Comparison of ENCODE assay signal across 8 mouse cellular contexts in the genomic region with DNA sequence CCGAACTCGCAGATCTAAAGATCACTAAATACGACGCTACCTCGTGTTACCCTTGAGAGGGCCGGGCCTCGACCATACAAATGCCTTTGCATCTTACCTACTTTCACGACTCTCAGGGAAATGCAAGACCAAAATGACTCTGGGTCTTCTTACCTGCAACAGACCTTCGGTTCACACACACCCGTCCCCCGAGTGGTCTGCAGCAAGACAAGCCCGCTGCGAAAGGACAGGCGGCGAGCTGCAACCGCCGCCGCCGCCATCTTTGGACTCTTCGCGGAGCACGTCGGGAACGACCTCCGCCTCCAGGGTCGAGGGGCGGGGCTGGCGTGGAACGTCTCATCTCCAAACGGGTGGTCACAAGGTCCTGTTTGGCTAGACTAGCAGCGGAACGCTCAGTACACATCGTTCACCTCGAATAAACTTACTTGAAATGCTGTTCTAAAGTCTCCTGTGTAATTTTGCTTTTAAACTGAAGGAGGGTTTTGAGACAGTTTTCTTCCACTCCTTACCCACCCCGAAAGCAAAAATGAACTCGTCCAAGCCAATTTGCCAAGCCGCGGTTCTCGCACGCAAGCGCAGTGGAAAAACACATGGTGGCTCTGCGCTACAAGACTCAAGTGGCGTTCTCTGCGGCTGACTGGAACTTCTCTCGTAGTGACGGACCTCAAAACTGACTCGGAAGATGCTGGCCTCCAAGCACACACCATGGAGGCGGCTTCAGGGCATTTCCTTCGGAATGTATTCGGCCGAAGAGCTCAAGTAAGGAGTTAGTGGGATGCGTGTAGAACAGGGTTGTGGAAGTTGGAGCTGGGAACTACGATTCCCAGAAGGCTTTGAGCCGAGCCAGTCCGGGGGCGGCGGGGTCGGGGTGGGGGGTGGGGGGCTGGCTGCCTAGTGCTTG. TPM values are rescaled to one million over a fixed set of nuclear protein-coding genes. Genes with fewer than 3 reads are reported as not detected.
DNase-seq lines count a peak whose midpoint lies in the region; ATAC-seq and TF ChIP-seq lines count a peak whose summit lies in the region.

Ptcd3 (minus strand) TSS at position 270 of the 901 bp plus-strand sequence.
Polr1a (plus strand) TSS at position 573 of the 901 bp plus-strand sequence.

- TF ChIP-seq CTCF in C2C12 (IDR thresholded peaks at IDR 0.05; ENCODE audit: control insufficient read depth, insufficient read depth, insufficient read length): no peak
- no peak for TF ChIP-seq CTCF in brain, embryonic 14.5 days (IDR thresholded peaks at IDR 0.05; ENCODE audit: borderline replicate concordance, extremely low read depth, insufficient read depth, insufficient read length)
- no peak for TF ChIP-seq CTCF in liver, adult 2 months (IDR thresholded peaks at IDR 0.05; ENCODE audit: low read depth, low read length)

- H3ac ChIP-seq in C2C12 (ENCODE audit: control insufficient read depth, insufficient read length, low read depth) (peak within 1 kb of the TSS; percentile 81), myocyte (ENCODE audit: control insufficient read depth, insufficient read length) (peak within 1 kb of the TSS; percentile 87)

- DNase-seq in brain, embryonic 14.5 days (ENCODE audit: low read depth): peak; percentile 98
- peak; percentile 89 for DNase-seq in liver, adult 2 months (ENCODE audit: extremely low read depth, low read depth, low spot score)
- peak; percentile 94 for DNase-seq in splenic B cell, adult 2 months (ENCODE audit: low read depth, low spot score)

- H3K4me1 ChIP-seq in erythroblast, embryonic 14.5 days (ENCODE audit: control insufficient read depth): peaks cover 39% of the 10 kb centered on the region
- H3K4me1 ChIP-seq in heart, embryonic 11.5 days (ENCODE audit: control insufficient read depth, insufficient read depth, low read length): peaks cover 18% of the 10 kb centered on the region
- peaks cover 14% of the 10 kb centered on the region; the same call in 1 of the 2 replicates for H3K4me1 ChIP-seq in kidney, embryonic 16.5 days (ENCODE audit: insufficient read depth, low read length)
- H3K4me1 ChIP-seq in liver, adult 2 months (ENCODE audit: control insufficient read depth, insufficient read depth, low read length): peaks cover 18% of the 10 kb centered on the region

- peak; percentile 76; the same call in 1 of the 2 replicates for TF ChIP-seq POLR2A in brain, embryonic 14.5 days (IDR thresholded peaks at IDR 0.05; ENCODE audit: borderline replicate concordance, extremely low read depth, insufficient read depth, insufficient read length, poor library complexity, severe bottlenecking)
- TF ChIP-seq POLR2A in liver, adult 2 months (IDR thresholded peaks at IDR 0.05; ENCODE audit: extremely low read depth, insufficient read depth, low read length): peak; percentile 69
- peak; percentile 58 for TF ChIP-seq POLR2A in myocyte (IDR thresholded peaks at IDR 0.05; ENCODE audit: insufficient read length, low read depth)

- WGBS in heart, embryonic 11.5 days (ENCODE audit: insufficient replicate concordance): under 1% methylated on average over 58 of the region's 58 CpGs
- under 1% methylated on average over 58 of the region's 58 CpGs for WGBS in kidney, embryonic 16.5 days
- under 1% methylated on average over 58 of the region's 58 CpGs for WGBS in liver, adult 2 months

- H3K36me3 ChIP-seq in C2C12 (ENCODE audit: control insufficient read depth, insufficient read depth) (peaks cover 49% of the 10 kb centered on the region), myocyte (ENCODE audit: control insufficient read depth, insufficient read depth) (peaks cover 25% of the 10 kb centered on the region)
- H3K36me3 ChIP-seq in erythroblast, embryonic 14.5 days (ENCODE audit: control insufficient read depth): peaks cover 45% of the 10 kb centered on the region
- H3K36me3 ChIP-seq in heart, embryonic 11.5 days (ENCODE audit: control insufficient read depth, insufficient read depth, low read length): peaks cover 5% of the 10 kb centered on the region; the same call in 1 of the 2 replicates
- peaks cover 25% of the 10 kb centered on the region for H3K36me3 ChIP-seq in kidney, embryonic 16.5 days (ENCODE audit: insufficient read depth, low read length)
- peaks cover 24% of the 10 kb centered on the region for H3K36me3 ChIP-seq in liver, adult 2 months (ENCODE audit: control insufficient read depth, insufficient read depth, low read length)
- peaks cover 13% of the 10 kb centered on the region for H3K36me3 ChIP-seq in splenic B cell, adult 2 months (ENCODE audit: control insufficient read depth, insufficient read depth, low read length, poor library complexity, severe bottlenecking)

- H3K4me3 ChIP-seq in C2C12 (ENCODE audit: insufficient read depth, poor library complexity, severe bottlenecking): peak within 1 kb of the TSS; percentile 65
- H3K4me3 ChIP-seq in erythroblast, embryonic 14.5 days (replicated peaks): peak within 1 kb of the TSS; percentile 72
- peak within 1 kb of the TSS; percentile 90 for H3K4me3 ChIP-seq in heart, embryonic 11.5 days (ENCODE audit: low read depth, low read length)
- H3K4me3 ChIP-seq in kidney, embryonic 16.5 days (ENCODE audit: low read length): peak within 1 kb of the TSS; percentile 85
- H3K4me3 ChIP-seq in liver, adult 2 months (ENCODE audit: insufficient read depth, low read depth, low read length): peak within 1 kb of the TSS; percentile 79
- H3K4me3 ChIP-seq in myocyte: peak within 1 kb of the TSS; percentile 88

- ATAC-seq in heart, embryonic 11.5 days (replicated peaks; ENCODE audit: insufficient number of reproducible peaks, low FRiP score, low TSS enrichment): peak; percentile 85
- ATAC-seq in kidney, embryonic 16.5 days (ENCODE audit: low FRiP score, low TSS enrichment): peak; percentile 93

- H3K27me3 ChIP-seq in C2C12 (ENCODE audit: control insufficient read depth, insufficient read depth, insufficient read length) (no peaks in the 10 kb centered on the region), myocyte (ENCODE audit: control insufficient read depth, insufficient read depth, insufficient read length) (no peaks in the 10 kb centered on the region)
- H3K27me3 ChIP-seq in erythroblast, embryonic 14.5 days (ENCODE audit: control insufficient read depth): no peaks in the 10 kb centered on the region
- no peaks in the 10 kb centered on the region for H3K27me3 ChIP-seq in heart, embryonic 11.5 days (ENCODE audit: control insufficient read depth, insufficient read depth, low read length)
- H3K27me3 ChIP-seq in kidney, embryonic 16.5 days (ENCODE audit: insufficient read depth, low read length): no peaks in the 10 kb centered on the region
- no peaks in the 10 kb centered on the region for H3K27me3 ChIP-seq in liver, adult 2 months (ENCODE audit: control insufficient read depth, insufficient read depth, low read length)
- no peaks in the 10 kb centered on the region for H3K27me3 ChIP-seq in splenic B cell, adult 2 months (ENCODE audit: control insufficient read depth, insufficient read depth, low read length, poor library complexity, severe bottlenecking)

- peak within 1 kb of the TSS; percentile 82 for H3K9ac ChIP-seq in heart, embryonic 11.5 days (ENCODE audit: low read depth, low read length)
- peak within 1 kb of the TSS; percentile 83 for H3K9ac ChIP-seq in kidney, embryonic 16.5 days (replicated peaks; ENCODE audit: low read length)
- peak within 1 kb of the TSS; percentile 78 for H3K9ac ChIP-seq in liver, adult 2 months (ENCODE audit: low read depth, low read length)

- no peaks in the 10 kb centered on the region for H3K9me3 ChIP-seq in erythroblast, embryonic 14.5 days (ENCODE audit: control insufficient read depth, low read length)
- no peaks in the 10 kb centered on the region for H3K9me3 ChIP-seq in heart, embryonic 11.5 days (replicated peaks; ENCODE audit: control insufficient read depth, low read length)
- no peaks in the 10 kb centered on the region for H3K9me3 ChIP-seq in kidney, embryonic 16.5 days (ENCODE audit: low read length)

- H3K79me2 ChIP-seq in C2C12 (ENCODE audit: control insufficient read depth, insufficient read depth) (peaks cover 83% of the 10 kb centered on the region), myocyte (ENCODE audit: control insufficient read depth, insufficient read depth) (peaks cover 46% of the 10 kb centered on the region)
- H3K79me2 ChIP-seq in liver, adult 2 months (ENCODE audit: control insufficient read depth, insufficient read depth, low read length): peaks cover 6% of the 10 kb centered on the region; the same call in 1 of the 2 replicates

- peak within 1 kb of the TSS; percentile 59 for H3K27ac ChIP-seq in heart, embryonic 11.5 days (ENCODE audit: low read depth, low read length)
- peak within 1 kb of the TSS; percentile 74 for H3K27ac ChIP-seq in kidney, embryonic 16.5 days (ENCODE audit: low read length)
- H3K27ac ChIP-seq in liver, adult 2 months (replicated peaks; ENCODE audit: insufficient read depth, low read depth, low read length): peak within 1 kb of the TSS; percentile 57

- H3K79me3 ChIP-seq in C2C12 (ENCODE audit: low read depth): peaks cover 54% of the 10 kb centered on the region

- peak within 1 kb of the TSS; percentile 74 for H3K4me2 ChIP-seq in heart, embryonic 11.5 days
- peak within 1 kb of the TSS; percentile 84 for H3K4me2 ChIP-seq in kidney, embryonic 16.5 days (replicated peaks; ENCODE audit: low read depth, low read length)
- peak within 1 kb of the TSS; percentile 96 for H3K4me2 ChIP-seq in myocyte (ENCODE audit: low read depth)

TF ChIP-seq in C2C12, 6 proteins besides CTCF, POLR2A, EP300 and RAD21 (continues in another document):
- TF ChIP-seq CEBPB (IDR thresholded peaks at IDR 0.05; ENCODE audit: low read depth): no peak
- TF ChIP-seq MAX (IDR thresholded peaks at IDR 0.05): peak; percentile 40

TF ChIP-seq in myocyte, 11 proteins besides CTCF, POLR2A, EP300 and RAD21 (continues in another document):
- TF ChIP-seq POLR2AphosphoS2 (IDR thresholded peaks at IDR 0.05; ENCODE audit: insufficient read length, low read depth) (peak; percentile 46), E2F4 (IDR thresholded peaks at IDR 0.05; ENCODE audit: insufficient read depth) (no peak)

RNA-seq across cellular contexts. Expression of gene Ptcd3, which starts in this region (rescaled TPM):
- 23.6 TPM for polyA plus RNA-seq in C2C12 (2012; fragmentation: generic; extraction: Trizol)
- polyA plus RNA-seq in brain, embryonic 14.5 days (2012; rRNA removed): 48.0 and 57.4 TPM in 2 replicates
- polyA plus RNA-seq in erythroblast, embryonic 14.5 days (2012): 0.28 and 0.44 TPM in 2 replicates
- 117 and 121 TPM in 2 replicates for polyA plus RNA-seq in heart, embryonic 11.5 days (2014; fragmentation: Nextera tagmentation; extraction: Ambion mirVana)
- polyA plus RNA-seq in kidney, embryonic 16.5 days (2015; fragmentation: Nextera tagmentation; extraction: Ambion mirVana): 107 and 109 TPM in 2 replicates
- total RNA-seq in liver, adult 2 months (2014; rRNA removed): 48.4 and 58.9 TPM in 2 replicates
- polyA plus RNA-seq in liver, adult 2 months (2012; rRNA removed): 8.1 and 9.1 TPM in 2 replicates
- polyA plus RNA-seq in myocyte (2012; fragmentation: generic; extraction: Trizol): 20.3 TPM

RNA-seq across cellular contexts. Expression of gene Polr1a, which starts in this region (rescaled TPM):
- polyA plus RNA-seq in C2C12 (2012; fragmentation: generic; extraction: Trizol) (35.1 TPM), myocyte (2012; fragmentation: generic; extraction: Trizol) (32.8 TPM)
- polyA plus RNA-seq in brain, embryonic 14.5 days (2012; rRNA removed): 15.0 and 20.4 TPM in 2 replicates
- polyA plus RNA-seq in erythroblast, embryonic 14.5 days (2012): 0.27 and 0.50 TPM in 2 replicates
- polyA plus RNA-seq in heart, embryonic 11.5 days (2014; fragmentation: Nextera tagmentation; extraction: Ambion mirVana): 21.4 and 24.2 TPM in 2 replicates
- polyA plus RNA-seq in kidney, embryonic 16.5 days (2015; fragmentation: Nextera tagmentation; extraction: Ambion mirVana): 35.6 and 38.3 TPM in 2 replicates
- 9.3 and 15.2 TPM in 2 replicates for total RNA-seq in liver, adult 2 months (2014; rRNA removed)
- 6.4 and 8.6 TPM in 2 replicates for polyA plus RNA-seq in liver, adult 2 months (2012; rRNA removed)

Comparison
In these comparisons a context has a peak if more than half of its experiments do, and no peak if none do; other contexts are left out.
1. Peak in every context shown above with its lines: DNase-seq, ATAC-seq, H3K4me3 ChIP-seq and H3K27ac ChIP-seq.